ENCODE assay signal across 21 mouse cellular contexts in genomic region chr10:106732265-106732664, GRCm38 (mm10).
A peak's percentile ranks its signal among the peaks of the same experiment; 100 is the strongest.
DNase-seq lines count a peak whose midpoint lies in the region; ATAC-seq and TF ChIP-seq lines count a peak whose summit lies in the region.
"Had no signal": no experiment of that assay in that cellular context is flagged by ENCODE, and none has a peak within 500 bp of the region (broad histone marks: within the 10 kb centered on the region; RNA-seq: fewer than 3 reads in every experiment).

No protein-coding gene starts in this region.

- no peak overlapping the region for H3K9ac ChIP-seq in hindbrain, postnatal 0 days (replicated peaks; ENCODE audit: low read length)
- H3K9ac ChIP-seq: embryonic facial prominence, embryonic 15.5 days; heart, embryonic 13.5 days; midbrain, embryonic 15.5 days; neural tube, embryonic 15.5 days had no signal

- H3K4me3 ChIP-seq in hindbrain, postnatal 0 days (ENCODE audit: low read length), result no peak overlapping the region
- H3K4me3 ChIP-seq in hindbrain, embryonic 10.5 days, result no peak overlapping the region
- H3K4me3 ChIP-seq: embryonic facial prominence, embryonic 15.5 days; heart, embryonic 13.5 days; limb, embryonic 10.5 days; megakaryocyte, embryonic 14.5 days; midbrain, embryonic 15.5 days; neural tube, embryonic 15.5 days had no signal

- H3K27me3 ChIP-seq in hindbrain, postnatal 0 days (ENCODE audit: insufficient read depth, low read length), result no peaks in the 10 kb centered on the region
- H3K27me3 ChIP-seq in hindbrain, embryonic 10.5 days (ENCODE audit: insufficient read depth, poor library complexity, severe bottlenecking), result no peaks in the 10 kb centered on the region
- H3K27me3 ChIP-seq: embryonic facial prominence, embryonic 15.5 days; heart, embryonic 13.5 days; megakaryocyte, embryonic 14.5 days; midbrain, embryonic 15.5 days; neural tube, embryonic 15.5 days had no signal

- no peaks in the 10 kb centered on the region for H3K36me3 ChIP-seq in hindbrain, postnatal 0 days (ENCODE audit: insufficient read depth, low read length)
- no peaks in the 10 kb centered on the region for H3K36me3 ChIP-seq in hindbrain, embryonic 10.5 days
- H3K36me3 ChIP-seq: embryonic facial prominence, embryonic 15.5 days; heart, embryonic 13.5 days; limb, embryonic 10.5 days; midbrain, embryonic 15.5 days; neural tube, embryonic 15.5 days had no signal

- 71% methylated on average over 2 of the region's 2 CpGs for WGBS in hindbrain, postnatal 0 days
- 86% methylated on average over 2 of the region's 2 CpGs for WGBS in hindbrain, embryonic 10.5 days

- DNase-seq in hindbrain, postnatal 0 days (ENCODE audit: low spot score), result peak; percentile 72
- DNase-seq in hindbrain, embryonic 10.5 days (ENCODE audit: low spot score), result no peak
- DNase-seq in brain, adult 2 months (ENCODE audit: low read depth, low spot score), result peak; percentile 96
- DNase-seq in brain, embryonic 14.5 days (ENCODE audit: low read depth), result peak; percentile 77
- peak; percentile 94 for DNase-seq in cerebellum, adult 9-10 months
- DNase-seq in lung, postnatal 14 days, result no peak
- DNase-seq in kidney, postnatal 25 days, result no peak
- DNase-seq: heart, adult 11 months; heart, postnatal 36 days; kidney, adult 2 months; kidney, postnatal 10 days; lung, adult 18-20 months; right cerebral cortex, postnatal 14 days; spleen, adult 18-20 months; thymus, postnatal 36 days had no signal

- H3K4me2 ChIP-seq in hindbrain, postnatal 0 days (ENCODE audit: low read depth, low read length), result no peak overlapping the region
- H3K4me2 ChIP-seq: embryonic facial prominence, embryonic 15.5 days; heart, embryonic 13.5 days; midbrain, embryonic 15.5 days; neural tube, embryonic 15.5 days had no signal

- no peak overlapping the region for H3K27ac ChIP-seq in hindbrain, postnatal 0 days
- no peak overlapping the region for H3K27ac ChIP-seq in hindbrain, embryonic 10.5 days
- H3K27ac ChIP-seq: embryonic facial prominence, embryonic 15.5 days; heart, embryonic 13.5 days; limb, embryonic 10.5 days; midbrain, embryonic 15.5 days; neural tube, embryonic 15.5 days had no signal

- TF ChIP-seq CTCF in hindbrain, postnatal 0 days (IDR thresholded peaks at IDR 0.05; ENCODE audit: low read depth), result no peak
- no peak for TF ChIP-seq CTCF in brain, embryonic 14.5 days (IDR thresholded peaks at IDR 0.05; ENCODE audit: borderline replicate concordance, extremely low read depth, insufficient read depth, insufficient read length)

- no peak for TF ChIP-seq POLR2A in brain, embryonic 14.5 days (IDR thresholded peaks at IDR 0.05; ENCODE audit: borderline replicate concordance, extremely low read depth, insufficient read depth, insufficient read length, poor library complexity, severe bottlenecking)

- no peaks in the 10 kb centered on the region for H3K4me1 ChIP-seq in hindbrain, postnatal 0 days (ENCODE audit: insufficient read depth, low read length)
- no peaks in the 10 kb centered on the region for H3K4me1 ChIP-seq in hindbrain, embryonic 10.5 days (replicated peaks)
- H3K4me1 ChIP-seq: embryonic facial prominence, embryonic 15.5 days; heart, embryonic 13.5 days; limb, embryonic 10.5 days; megakaryocyte, embryonic 14.5 days; midbrain, embryonic 15.5 days; neural tube, embryonic 15.5 days had no signal

- ATAC-seq in hindbrain, postnatal 0 days, result peak; percentile 73; the same call in 1 of the 2 replicates
- ATAC-seq: midbrain, embryonic 15.5 days had no signal

- H3K9me3 ChIP-seq in hindbrain, postnatal 0 days (ENCODE audit: low read length), result no peaks in the 10 kb centered on the region
- no peaks in the 10 kb centered on the region for H3K9me3 ChIP-seq in hindbrain, embryonic 10.5 days
- H3K9me3 ChIP-seq: embryonic facial prominence, embryonic 15.5 days; heart, embryonic 13.5 days; limb, embryonic 10.5 days; megakaryocyte, embryonic 14.5 days; midbrain, embryonic 15.5 days; neural tube, embryonic 15.5 days had no signal

Comparison
In these comparisons a context has a peak if more than half of its experiments do, and no peak if none do; other contexts are left out.
1. DNase-seq: peak in hindbrain, postnatal 0 days (single experiment), brain, adult 2 months (single experiment), brain, embryonic 14.5 days (single experiment) and cerebellum, adult 9-10 months (single experiment); none in hindbrain, embryonic 10.5 days (single experiment), lung, postnatal 14 days (single experiment) and kidney, postnatal 25 days (0 of 2).